Mouse (Mus musculus) lung, embryonic 14.5 days (tissue): ENCODE data around the gene Gm11595. TPM values are rescaled to one million over a fixed set of nuclear protein-coding genes. Genes with fewer than 3 reads are reported as not detected.

ENCODE experiments used
- ATAC-seq: fragments of 200-750 bp; cut with Nextera tagmentation; 2 replicates; pipeline ENCODE4 v1.8.0; 2017; ENCODE audit warnings: mild to moderate bottlenecking, moderate TSS enrichment, moderate library complexity; ENCODE audit not compliant: insufficient read depth
- DNase-seq: peaks from one replicate; pipeline ENCODE4 v3.0.0-alpha.2; 2015
- H3K27ac ChIP-seq: fragments of 300-500 bp; sonication (generic); 2 replicates; pipeline ENCODE4 v1.5.1; 2014; ENCODE audit warnings: low read depth, mild to moderate bottlenecking, moderate library complexity
- H3K27me3 ChIP-seq: fragments of 300-500 bp; sonication (generic); 2 replicates; pipeline ENCODE4 v1.6.1; 2014; ENCODE audit warnings: low read length, control low read depth; ENCODE audit not compliant: insufficient read depth
- H3K36me3 ChIP-seq: fragments of 300-500 bp; sonication (generic); 2 replicates; pipeline ENCODE4 v1.6.1; 2014; ENCODE audit warnings: control low read depth; ENCODE audit not compliant: insufficient read depth
- H3K4me1 ChIP-seq: fragments of 300-500 bp; sonication (generic); 2 replicates; pipeline ENCODE4 v1.6.1; 2014; ENCODE audit warnings: antibody characterized with exemption, control low read depth; ENCODE audit not compliant: insufficient read depth
- H3K4me2 ChIP-seq: fragments of 300-500 bp; sonication (generic); 2 replicates; pipeline ENCODE4 v1.6.1; 2014; ENCODE audit warnings: mild to moderate bottlenecking
- H3K4me3 ChIP-seq: fragments of 300-500 bp; sonication (generic); 2 replicates; pipeline ENCODE4 v1.5.1; 2014; ENCODE audit warnings: low read depth, low read length
- H3K9ac ChIP-seq: fragments of 300-500 bp; sonication (generic); 2 replicates; pipeline ENCODE4 v1.6.1; 2014
- H3K9me3 ChIP-seq: fragments of 300-500 bp; sonication (generic); 2 replicates; pipeline ENCODE4 v1.6.1; 2016; ENCODE audit warnings: low read depth, low read length, control low read depth
- CTCF ChIP-seq: IDR thresholded peaks from 2 replicates; pipeline ENCODE4 v1.5.1; 2016; ENCODE audit warnings: antibody characterized with exemption, low read depth
- WGBS: fragments of 180-500 bp; shearing (Covaris S2); extraction: QIAGEN DNeasy Blood & Tissue Kit; methylation state at CpG from one replicate; pipeline ENCODE4 v1.1.7; 2014; 5-methylcytosine and 5-hydroxymethylcytosine counted together
- polyA plus RNA-seq: library from polyadenylated mRNA; unstranded; fragments of >200 nt; fragmentation: Nextera tagmentation; extraction: Ambion mirVana; gene quantifications from 2 replicates; pipeline ENCODE4 v1.2.1, GENCODE M21; 2014

The Gm11595 gene
- polyA plus RNA-seq, 1 experiment from 2014 or later, result not detected

- no peaks in the 10 kb centered on the region for H3K36me3 ChIP-seq
- no peak for TF ChIP-seq CTCF
- H3K4me2 ChIP-seq, result no peak overlapping the region
- no peak overlapping the region for H3K27ac ChIP-seq
- ATAC-seq (no peak), DNase-seq (peak; percentile 0)
- no peak overlapping the region for H3K9ac ChIP-seq
- no peaks in the 10 kb centered on the region for H3K4me1 ChIP-seq
- H3K9me3 ChIP-seq, result no peaks in the 10 kb centered on the region
- no peaks in the 10 kb centered on the region for H3K27me3 ChIP-seq
- 64% methylated on average over 7 of the region's 7 CpGs for whole genome bisulfite sequencing
- H3K4me3 ChIP-seq, result no peak overlapping the region
Measured at GRCm38 (mm10) chr11:99778401-99778800, 5.7 kb upstream of the Gm11595 start.

DNA sequence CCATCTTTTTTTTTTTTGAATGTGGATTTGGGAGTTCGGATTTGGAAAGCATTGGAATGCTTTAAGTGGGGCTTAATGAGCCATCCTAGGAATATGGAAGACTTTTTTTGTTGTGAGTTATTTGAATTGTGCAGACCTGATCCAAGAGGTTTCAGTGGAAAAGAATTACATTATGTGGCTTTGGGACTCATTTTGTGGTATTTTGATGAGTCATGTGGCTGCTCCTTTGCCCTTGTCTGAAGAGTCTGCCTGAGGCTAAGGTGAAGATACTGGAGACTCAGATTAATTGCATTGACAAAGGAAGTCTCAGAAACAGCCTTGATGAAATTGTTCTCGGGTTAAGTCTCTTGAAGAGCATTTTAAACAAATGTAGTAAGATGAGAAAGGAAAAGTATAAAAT is 4.3 kb downstream of the Gm11595 start:
- no peaks in the 10 kb centered on the region for H3K4me1 ChIP-seq
- DNase-seq, result no peak
- H3K9ac ChIP-seq, result no peak overlapping the region
- no peaks in the 10 kb centered on the region for H3K36me3 ChIP-seq
- no peak overlapping the region for H3K4me2 ChIP-seq
- ATAC-seq, result no peak
- no peaks in the 10 kb centered on the region for H3K9me3 ChIP-seq
- H3K27ac ChIP-seq, result no peak overlapping the region
- no peak for TF ChIP-seq CTCF
- H3K4me3 ChIP-seq, result no peak overlapping the region
- 65% methylated on average over 2 of the region's 2 CpGs for WGBS
- no peaks in the 10 kb centered on the region for H3K27me3 ChIP-seq

GRCm38 (mm10) chr11:99758877-99759276 is 13.8 kb downstream of the Gm11595 start:
- no peak overlapping the region for H3K9ac ChIP-seq
- no peaks in the 10 kb centered on the region for H3K4me1 ChIP-seq
- no peak for ATAC-seq
- no peak for DNase-seq
- no peak overlapping the region for H3K4me2 ChIP-seq
- no peaks in the 10 kb centered on the region for H3K27me3 ChIP-seq
- no peaks in the 10 kb centered on the region for H3K36me3 ChIP-seq
- H3K27ac ChIP-seq, result no peak overlapping the region
- no peaks in the 10 kb centered on the region for H3K9me3 ChIP-seq
- no peak overlapping the region for H3K4me3 ChIP-seq
- no peak for TF ChIP-seq CTCF
- 92% methylated on average over 1 of the region's 1 CpGs for WGBS

GRCm38 (mm10) chr11:99743985-99744384 is 28.7 kb downstream of the Gm11595 start:
- no peak for TF ChIP-seq CTCF
- Histone ChIP-seq H3K27ac (no peak overlapping the region), H3K9me3 (no peaks in the 10 kb centered on the region), H3K27me3 (no peaks in the 10 kb centered on the region), H3K4me3 (no peak overlapping the region), H3K9ac (no peak overlapping the region), H3K4me2 (no peak overlapping the region), H3K4me1 (no peaks in the 10 kb centered on the region), H3K36me3 (no peaks in the 10 kb centered on the region)
- peak; percentile 21 for DNase-seq
- ATAC-seq, result no peak
- WGBS, result 62% methylated on average over 3 of the region's 3 CpGs

DNA sequence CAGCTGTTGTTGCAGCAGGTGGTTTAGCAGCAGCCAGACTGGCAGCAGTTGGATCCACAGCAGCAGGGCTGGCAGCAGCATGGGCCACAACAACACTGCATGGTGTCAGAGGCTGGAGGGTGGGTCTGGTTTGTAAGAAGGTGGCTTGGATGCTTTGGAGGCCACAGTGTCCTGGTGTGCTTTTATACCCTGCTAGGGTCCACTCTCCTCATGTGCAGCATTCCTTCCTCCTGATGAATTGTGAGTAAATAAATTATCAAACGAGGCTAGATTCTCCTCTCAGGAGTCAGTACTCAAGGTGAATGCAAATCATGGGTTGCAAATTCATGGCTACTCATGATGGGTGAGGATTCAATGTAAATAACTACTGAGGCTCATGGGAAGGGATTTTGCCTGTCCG is 38.5 kb downstream of the Gm11595 start, which contains the start of gene Gm14180:
Gm14180 (minus strand) TSS at position 101 of the 400 bp plus-strand sequence.
- TF ChIP-seq CTCF, result no peak
- WGBS, result 55% methylated on average over 2 of the region's 2 CpGs
- H3K4me2 ChIP-seq, result no peak within 1 kb of the TSS
- no peaks in the 10 kb centered on the region for H3K27me3 ChIP-seq
- H3K36me3 ChIP-seq, result no peaks in the 10 kb centered on the region
- H3K9me3 ChIP-seq, result no peaks in the 10 kb centered on the region
- DNase-seq (no peak), ATAC-seq (no peak)
- H3K4me3 ChIP-seq, result no peak within 1 kb of the TSS
- no peaks in the 10 kb centered on the region for H3K4me1 ChIP-seq
- H3K27ac ChIP-seq, result no peak within 1 kb of the TSS
- no peak within 1 kb of the TSS for H3K9ac ChIP-seq

DNA sequence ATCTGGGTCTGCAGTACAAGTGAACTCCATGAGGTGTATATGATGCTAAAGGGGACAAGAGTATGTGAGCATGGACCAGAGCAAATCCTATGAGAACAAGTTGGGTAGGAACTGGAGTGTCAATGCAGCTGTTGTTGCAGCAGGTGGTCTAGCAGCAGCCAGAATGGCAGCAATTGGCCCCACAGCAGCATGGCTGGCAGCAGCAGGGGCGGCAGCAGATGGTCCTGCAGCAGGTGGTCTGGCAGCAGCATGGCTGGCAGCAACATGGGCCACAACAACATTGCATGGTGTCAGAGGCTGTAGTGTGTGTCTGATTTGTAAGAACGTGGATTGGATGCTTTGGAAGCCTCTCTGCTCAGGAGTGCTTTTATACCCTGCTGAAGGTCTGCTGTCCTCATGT is 48.7 kb downstream of the Gm11595 start:
- H3K27ac ChIP-seq, result no peak overlapping the region
- ATAC-seq (no peak), DNase-seq (no peak)
- H3K4me2 ChIP-seq, result no peak overlapping the region
- H3K4me3 ChIP-seq, result no peak overlapping the region
- H3K36me3 ChIP-seq, result no peaks in the 10 kb centered on the region
- no peaks in the 10 kb centered on the region for H3K4me1 ChIP-seq
- WGBS, result 77% methylated on average over 2 of the region's 2 CpGs
- no peaks in the 10 kb centered on the region for H3K9me3 ChIP-seq
- no peak for TF ChIP-seq CTCF
- H3K9ac ChIP-seq, result no peak overlapping the region
- no peaks in the 10 kb centered on the region for H3K27me3 ChIP-seq

Other genes with a start within 250 kb of the Gm11595 start
- gene Krt40, start 229.8 kb downstream of the Gm11595 start, polyA plus RNA-seq, result 0.17 TPM in 1 of 2 replicates, not detected in the other
- not detected in 2 replicates for gene Krtap3-3, start 222.0 kb downstream of the Gm11595 start, polyA plus RNA-seq
- gene Krtap3-2, start 216.1 kb downstream of the Gm11595 start, polyA plus RNA-seq, result not detected in 2 replicates
- gene Gm11939, start 213.4 kb downstream of the Gm11595 start, polyA plus RNA-seq, result not detected in 2 replicates
- gene Krtap3-1, start 206.3 kb downstream of the Gm11595 start, polyA plus RNA-seq, result not detected in 2 replicates
- not detected in 2 replicates for gene Krtap1-5, start 191.9 kb downstream of the Gm11595 start, polyA plus RNA-seq
- gene Krtap1-4, start 189.3 kb downstream of the Gm11595 start, polyA plus RNA-seq, result not detected in 2 replicates
- gene Krtap1-3, start 181.6 kb downstream of the Gm11595 start, polyA plus RNA-seq, result not detected in 2 replicates
- not detected in 2 replicates for gene Krtap9-3, start 174.8 kb downstream of the Gm11595 start, polyA plus RNA-seq
- gene Gm11938, start 169.6 kb downstream of the Gm11595 start, polyA plus RNA-seq, result not detected in 2 replicates
- gene Gm11937, start 162.7 kb downstream of the Gm11595 start, polyA plus RNA-seq, result not detected in 2 replicates
- gene Krtap2-4, start 158.1 kb downstream of the Gm11595 start, polyA plus RNA-seq, result not detected in 2 replicates
- not detected in 2 replicates for gene Gm11562, start 152.5 kb downstream of the Gm11595 start, polyA plus RNA-seq
- not detected in 2 replicates for gene Krtap4-1, start 144.7 kb downstream of the Gm11595 start, polyA plus RNA-seq
- gene Krtap4-2, start 137.8 kb downstream of the Gm11595 start, polyA plus RNA-seq, result not detected in 2 replicates
- gene Krtap4-7, start 128.8 kb downstream of the Gm11595 start, polyA plus RNA-seq, result not detected in 2 replicates
- gene Gm11555, start 122.7 kb downstream of the Gm11595 start, polyA plus RNA-seq, result not detected in 2 replicates
- not detected in 2 replicates for gene Gm11563, start 114.0 kb downstream of the Gm11595 start, polyA plus RNA-seq
- not detected in 2 replicates for gene Krtap4-6, start 107.0 kb downstream of the Gm11595 start, polyA plus RNA-seq
- gene Gm14190, start 82.2 kb downstream of the Gm11595 start, polyA plus RNA-seq, result not detected in 2 replicates
- not detected in 2 replicates for gene Gm14180, start 38.6 kb downstream of the Gm11595 start, polyA plus RNA-seq
- not detected in 2 replicates for gene Krtap4-8, start 7.8 kb upstream of the Gm11595 start, polyA plus RNA-seq
- not detected in 2 replicates for gene Krtap4-9, start 12.3 kb upstream of the Gm11595 start, polyA plus RNA-seq
- not detected in 2 replicates for gene Gm11596, start 20.6 kb upstream of the Gm11595 start, polyA plus RNA-seq
- not detected in 2 replicates for gene Gm11569, start 26.0 kb upstream of the Gm11595 start, polyA plus RNA-seq
- not detected in 2 replicates for gene Gm11554, start 31.5 kb upstream of the Gm11595 start, polyA plus RNA-seq
- not detected in 2 replicates for gene Krtap4-13, start 37.0 kb upstream of the Gm11595 start, polyA plus RNA-seq
- gene Gm11564, start 42.8 kb upstream of the Gm11595 start, polyA plus RNA-seq, result not detected in 2 replicates
- not detected in 2 replicates for gene 2300003K06Rik, start 65.2 kb upstream of the Gm11595 start, polyA plus RNA-seq
- not detected in 2 replicates for gene Krtap4-16, start 78.7 kb upstream of the Gm11595 start, polyA plus RNA-seq
- not detected in 2 replicates for gene Gm11568, start 85.0 kb upstream of the Gm11595 start, polyA plus RNA-seq
- not detected in 2 replicates for gene Gm11559, start 91.6 kb upstream of the Gm11595 start, polyA plus RNA-seq
- gene Krtap9-1, start 100.5 kb upstream of the Gm11595 start, polyA plus RNA-seq, result not detected in 2 replicates
- not detected in 2 replicates for gene Gm11567, start 106.3 kb upstream of the Gm11595 start, polyA plus RNA-seq
- not detected in 2 replicates for gene Krtap31-1, start 135.0 kb upstream of the Gm11595 start, polyA plus RNA-seq
- gene Gm11565, start 141.8 kb upstream of the Gm11595 start, polyA plus RNA-seq, result not detected in 2 replicates
- gene Krtap31-2, start 163.4 kb upstream of the Gm11595 start, polyA plus RNA-seq, result not detected in 2 replicates
- gene Krtap9-5, start 175.6 kb upstream of the Gm11595 start, polyA plus RNA-seq, result not detected in 2 replicates
- gene Krtap29-1, start 206.1 kb upstream of the Gm11595 start, polyA plus RNA-seq, result not detected in 2 replicates
- not detected in 2 replicates for gene Krtap16-1, start 213.7 kb upstream of the Gm11595 start, polyA plus RNA-seq
- gene Krtap17-1, start 221.1 kb upstream of the Gm11595 start, polyA plus RNA-seq, result 0.75 and 0.87 TPM in 2 replicates
- gene Krt33a, start 243.3 kb upstream of the Gm11595 start, polyA plus RNA-seq, result not detected in 2 replicates